Mouse (Mus musculus) gastrocnemius, postnatal 14 days (tissue): ENCODE data around the gene Agtr2. TPM values are rescaled to one million over a fixed set of nuclear protein-coding genes. Genes with fewer than 3 reads are reported as not detected.
"Not testable (repeated sequence)": the region's sequence is repeated elsewhere in the genome, so short reads cannot be mapped to it uniquely, and the experiment has no call there.

Experiments
- DNase-seq: peaks from one replicate; pipeline ENCODE4 v3.0.0; 2021; ENCODE audit warnings: mixed read lengths
- intact Hi-C: fragments of 180-260 bp; cut with DNase I; formaldehyde crosslinking; loops from one replicate; pipeline ENCODE4 v1.15.1; 2025; ENCODE audit warnings: low total_unique reads
- long read RNA-seq, 2 experiments: library from polyadenylated mRNA; stranded (forward); transcript quantifications; one replicate each; pipeline ENCODE4 v2.0.0; 2021
- total RNA-seq, 2 experiments: library from RNA; stranded (reverse); gene quantifications; 2 replicates each; pipeline ENCODE4 v1.2.3; 2021

Agtr2 gene
- total RNA-seq = 10 to 100 TPM in 1 of 2 experiments, 1 to 10 TPM in 1; 9.9 to 11.3 TPM
- long read RNA-seq, experiment 1, partial matches to known transcripts = 0 of 2 reads
- long read RNA-seq, experiment 1, other reads (novel, unspliced or antisense) = 1 of 2 reads
- long read RNA-seq, experiment 2, partial matches to known transcripts = 0 of 2 reads
- long read RNA-seq, experiment 2, other reads (novel, unspliced or antisense) = 0 of 2 reads

GRCm38 (mm10) chrX:21484414-21484813 is at the start of gene Agtr2:
TSS of gene Agtr2 (plus strand) at chrX:21484544.
- DNase-seq = no peak
- intact Hi-C loops = no loop called here

GRCm38 (mm10) chrX:21452519-21452918 is 31.8 kb upstream of the Agtr2 start:
- no peak for DNase-seq
- intact Hi-C loops = no loop called here

GRCm38 (mm10) chrX:21488111-21488510 is 3.8 kb downstream of the Agtr2 start:
- no peak for DNase-seq
- intact Hi-C loops = no loop called here

- no peak for DNase-seq
- intact Hi-C loops = no loop called here
Measured at GRCm38 (mm10) chrX:21500242-21500641, 15.9 kb downstream of the Agtr2 start.

GRCm38 (mm10) chrX:21507333-21507732 is 23.0 kb downstream of the Agtr2 start:
- intact Hi-C loops, DNase-seq: not testable (repeated sequence)

GRCm38 (mm10) chrX:21522590-21522989 is 38.2 kb downstream of the Agtr2 start:
- DNase-seq = no peak

More at GRCm38 (mm10) chrX:21522590-21522989, 38.2 kb downstream of the Agtr2 start:
- intact Hi-C loops = no loop called here

Other genes with a start within 250 kb of the Agtr2 start
- not detected for gene Slc6a14, start 230.4 kb downstream of the Agtr2 start, total RNA-seq